Mouse (Mus musculus): Measurements from ENCODE around the gene Mc3r.

GRCm38 (mm10) chr2:172249336-172249735 is 1.0 kb downstream of the Mc3r start:
- TF ChIP-seq TAL1 (IDR thresholded peaks at IDR 0.05; ENCODE audit: low read length) (no peak), GATA1 (IDR thresholded peaks at IDR 0.05; ENCODE audit: low read length) (no peak)
